Comparison of ENCODE assay signal across 20 mouse cellular contexts in genomic region chr16:44968113-44968512, GRCm38 (mm10). TPM values are rescaled to one million over a fixed set of nuclear protein-coding genes. Genes with fewer than 3 reads are reported as not detected.
A peak's percentile ranks its signal among the peaks of the same experiment; 100 is the strongest.
DNase-seq lines count a peak whose midpoint lies in the region; TF ChIP-seq lines count a peak whose summit lies in the region.
"Had no signal": no experiment of that assay in that cellular context is flagged by ENCODE, and none has a peak within 500 bp of the region (broad histone marks: within the 10 kb centered on the region; RNA-seq: fewer than 3 reads in every experiment).

No protein-coding gene starts in this region.

- no peak for TF ChIP-seq POLR2A in thymus, adult 2 months (IDR thresholded peaks at IDR 0.05; ENCODE audit: control insufficient read depth, extremely low read depth, insufficient read depth, low read length, poor library complexity)

- no peak overlapping the region for H3K4me3 ChIP-seq in thymus, adult 2 months (ENCODE audit: control insufficient read depth, insufficient read depth, low read length)
- H3K4me3 ChIP-seq: embryonic facial prominence, embryonic 12.5 days; forebrain, embryonic 15.5 days; heart, embryonic 13.5 days; hindbrain, embryonic 15.5 days had no signal

- H3K27me3 ChIP-seq in thymus, adult 2 months (ENCODE audit: control insufficient read depth, insufficient read depth, low read length): no peaks in the 10 kb centered on the region
- H3K27me3 ChIP-seq: embryonic facial prominence, embryonic 12.5 days; forebrain, embryonic 15.5 days; heart, embryonic 13.5 days; hindbrain, embryonic 15.5 days; Patski had no signal

- no peak overlapping the region for H3K27ac ChIP-seq in thymus, adult 2 months (ENCODE audit: control insufficient read depth, insufficient read depth, low read length)
- H3K27ac ChIP-seq: embryonic facial prominence, embryonic 12.5 days; forebrain, embryonic 15.5 days; heart, embryonic 13.5 days; hindbrain, embryonic 15.5 days had no signal

- H3K4me1 ChIP-seq in thymus, adult 2 months (replicated peaks; ENCODE audit: control insufficient read depth, insufficient read depth, low read length): peaks cover 6% of the 10 kb centered on the region
- H3K4me1 ChIP-seq: embryonic facial prominence, embryonic 12.5 days; forebrain, embryonic 15.5 days; hindbrain, embryonic 15.5 days had no signal

- over 99% methylated on average over 3 of the region's 3 CpGs for WGBS in thymus, adult 2 months

- no peak for TF ChIP-seq CTCF in thymus, adult 2 months (IDR thresholded peaks at IDR 0.05; ENCODE audit: borderline replicate concordance, control insufficient read depth, extremely low read depth, insufficient read depth, low read length, poor library complexity)

- H3K36me3 ChIP-seq in thymus, adult 2 months (ENCODE audit: control insufficient read depth, insufficient read depth, low read length): no peaks in the 10 kb centered on the region
- H3K36me3 ChIP-seq: embryonic facial prominence, embryonic 12.5 days; forebrain, embryonic 15.5 days; heart, embryonic 13.5 days; hindbrain, embryonic 15.5 days had no signal

- DNase-seq in heart, adult 11 months: peak; percentile 83
- no peak for DNase-seq in heart, adult 9 months (ENCODE audit: low spot score in 2 of 2)
- peak; percentile 51 for DNase-seq in cerebellum, adult 11 months
- DNase-seq in cerebellum, adult 8-10 months: peak; percentile 39
- peak; percentile 37 to 65 for DNase-seq in cerebellum, postnatal 14 days
- no peak for DNase-seq in urinary bladder, adult 2 months (ENCODE audit: low spot score)
- DNase-seq in urinary bladder, postnatal 36 days (ENCODE audit: low spot score in 2 of 2): no peak
- no peak for DNase-seq in thymus, adult 2 months
- DNase-seq: adrenal gland, postnatal 14 days; gastrocnemius, postnatal 14 days; heart, postnatal 36 days; kidney, adult 8-10 months had no signal

RNA-seq across cellular contexts. Expression of gene Cd200r3, which starts 24.6 kb away (rescaled TPM):
- 28.9 and 38.8 TPM in 2 replicates for polyA plus RNA-seq in urinary bladder, adult 2 months (2012; rRNA removed)
- 0.38 TPM in 1 of 2 replicates, not detected in the other for polyA plus RNA-seq in thymus, adult 2 months (2012; rRNA removed)
- polyA plus RNA-seq: embryonic facial prominence, embryonic 12.5 days; forebrain, embryonic 11.5 days; forebrain, embryonic 15.5 days; gonadal fat pad, adult 2 months; hindbrain, embryonic 11.5 days; Patski had no signal

Comparison
In these comparisons a context has a peak if more than half of its experiments do, and no peak if none do; other contexts are left out.
1. DNase-seq: peak in heart, adult 11 months (single experiment), cerebellum, adult 11 months (single experiment), cerebellum, adult 8-10 months (single experiment) and cerebellum, postnatal 14 days (2 of 2); none in heart, adult 9 months (0 of 2), urinary bladder, adult 2 months (single experiment), urinary bladder, postnatal 36 days (0 of 2) and thymus, adult 2 months (single experiment).
2. RNA of gene Cd200r3, which starts 24.6 kb away (polyA plus RNA-seq): 28.9 to 38.8 TPM in urinary bladder, adult 2 months; 0.38 TPM in thymus, adult 2 months; every median in the first group is over 10 times any median in the second.